Mouse (Mus musculus): ENCODE measurements around the gene Erbb2. TPM values are rescaled to one million over a fixed set of nuclear protein-coding genes. Genes with fewer than 3 reads are reported as not detected.

Erbb2 gene
- total RNA-seq, 1 experiment: 13.2 TPM

- no peak for TF ChIP-seq ZNF384 (IDR thresholded peaks at IDR 0.05; ENCODE audit: low read depth, low read length)
- TF ChIP-seq ZC3H11A (IDR thresholded peaks at IDR 0.05; ENCODE audit: borderline replicate concordance, low read depth, low read length): no peak
- TF ChIP-seq MAFK (IDR thresholded peaks at IDR 0.05; ENCODE audit: insufficient read depth, low read depth, low read length): no peak
- TF ChIP-seq CHD2 (IDR thresholded peaks at IDR 0.05; ENCODE audit: low read depth, low read length): no peak
- no peak for TF ChIP-seq HCFC1 (IDR thresholded peaks at IDR 0.05; ENCODE audit: borderline replicate concordance, insufficient read depth, low read length)
- no peaks in the 10 kb centered on the region for H3K9me3 ChIP-seq (ENCODE audit: control insufficient read depth, insufficient read depth, low read depth, low read length)
- in situ Hi-C loops (cut with MboI; ENCODE audit: low sequenced_read_pairs in 2 of 2, unreplicated experiment in 2 of 2): no loop called here
- no peak for DNase-seq (ENCODE audit: low read depth, low spot score)
- H3K36me3 ChIP-seq (ENCODE audit: control insufficient read depth, insufficient read depth, low read length, poor library complexity, severe bottlenecking): no peaks in the 10 kb centered on the region; the same call in 1 of the 2 replicates
- no peak overlapping the region for H3K9ac ChIP-seq (ENCODE audit: insufficient read depth, low read depth, low read length, poor library complexity, severe bottlenecking)
- H3K4me1 ChIP-seq (ENCODE audit: control insufficient read depth in 2 of 2, insufficient read depth in 2 of 2, low read length in 2 of 2, poor library complexity in 1 of 2): no peaks in the 10 kb centered on the region; a peak in 1 of 4 replicates
- H3K4me3 ChIP-seq (ENCODE audit: insufficient read depth in 1 of 2, low read depth in 1 of 2, low read length in 2 of 2, poor library complexity in 1 of 2, severe bottlenecking in 1 of 2): no peak overlapping the region
- no peak overlapping the region for H3K27ac ChIP-seq (ENCODE audit: insufficient read depth, low read depth, low read length, poor library complexity, severe bottlenecking)
Observed at GRCm38 (mm10) chr11:98418939-98419547, 6.8 kb downstream of the Erbb2 start.

- Histone ChIP-seq H3K4me3 (ENCODE audit: insufficient read depth in 1 of 2, low read depth in 1 of 2, low read length in 2 of 2, poor library complexity in 1 of 2, severe bottlenecking in 1 of 2) (no peak overlapping the region), H3K9me3 (ENCODE audit: control insufficient read depth, insufficient read depth, low read depth, low read length) (no peaks in the 10 kb centered on the region), H3K36me3 (ENCODE audit: control insufficient read depth, insufficient read depth, low read length, poor library complexity, severe bottlenecking) (peaks cover 2% of the 10 kb centered on the region; the same call in 1 of the 2 replicates), H3K27ac (ENCODE audit: insufficient read depth, low read depth, low read length, poor library complexity, severe bottlenecking) (no peak overlapping the region), H3K4me1 (ENCODE audit: control insufficient read depth in 2 of 2, insufficient read depth in 2 of 2, low read length in 2 of 2, poor library complexity in 1 of 2) (no peaks in the 10 kb centered on the region; a peak in 1 of 4 replicates), H3K9ac (ENCODE audit: insufficient read depth, low read depth, low read length, poor library complexity, severe bottlenecking) (no peak overlapping the region)
- TF ChIP-seq MAFK (IDR thresholded peaks at IDR 0.05; ENCODE audit: insufficient read depth, low read depth, low read length): no peak
- TF ChIP-seq ZNF384 (IDR thresholded peaks at IDR 0.05; ENCODE audit: low read depth, low read length): no peak
- TF ChIP-seq ZC3H11A (IDR thresholded peaks at IDR 0.05; ENCODE audit: borderline replicate concordance, low read depth, low read length): no peak
- no peak for TF ChIP-seq CHD2 (IDR thresholded peaks at IDR 0.05; ENCODE audit: low read depth, low read length)
- no peak for TF ChIP-seq HCFC1 (IDR thresholded peaks at IDR 0.05; ENCODE audit: borderline replicate concordance, insufficient read depth, low read length)
- in situ Hi-C loops (cut with MboI; ENCODE audit: low sequenced_read_pairs in 2 of 2, unreplicated experiment in 2 of 2): no loop called here
- DNase-seq (ENCODE audit: low read depth, low spot score): no peak
Observed at GRCm38 (mm10) chr11:98426592-98426991, 14.3 kb downstream of the Erbb2 start.

- Histone ChIP-seq H3K36me3 (ENCODE audit: control insufficient read depth, insufficient read depth, low read length, poor library complexity, severe bottlenecking) (peaks cover 5% of the 10 kb centered on the region; the same call in 1 of the 2 replicates), H3K9ac (ENCODE audit: insufficient read depth, low read depth, low read length, poor library complexity, severe bottlenecking) (no peak overlapping the region), H3K9me3 (ENCODE audit: control insufficient read depth, insufficient read depth, low read depth, low read length) (no peaks in the 10 kb centered on the region), H3K4me3 (ENCODE audit: insufficient read depth in 1 of 2, low read depth in 1 of 2, low read length in 2 of 2, poor library complexity in 1 of 2, severe bottlenecking in 1 of 2) (no peak overlapping the region), H3K4me1 (ENCODE audit: control insufficient read depth in 2 of 2, insufficient read depth in 2 of 2, low read length in 2 of 2, poor library complexity in 1 of 2) (no peaks in the 10 kb centered on the region; a peak in 1 of 4 replicates), H3K27ac (ENCODE audit: insufficient read depth, low read depth, low read length, poor library complexity, severe bottlenecking) (no peak overlapping the region)
- no peak for TF ChIP-seq HCFC1 (IDR thresholded peaks at IDR 0.05; ENCODE audit: borderline replicate concordance, insufficient read depth, low read length)
- TF ChIP-seq ZNF384 (IDR thresholded peaks at IDR 0.05; ENCODE audit: low read depth, low read length): no peak
- no peak for TF ChIP-seq CHD2 (IDR thresholded peaks at IDR 0.05; ENCODE audit: low read depth, low read length)
- no peak for TF ChIP-seq MAFK (IDR thresholded peaks at IDR 0.05; ENCODE audit: insufficient read depth, low read depth, low read length)
- no peak for TF ChIP-seq ZC3H11A (IDR thresholded peaks at IDR 0.05; ENCODE audit: borderline replicate concordance, low read depth, low read length)
- in situ Hi-C loops (cut with MboI; ENCODE audit: low sequenced_read_pairs in 2 of 2, unreplicated experiment in 2 of 2): no loop called here
- no peak for DNase-seq (ENCODE audit: low read depth, low spot score)
Observed at GRCm38 (mm10) chr11:98428436-98428835, 16.2 kb downstream of the Erbb2 start.

- no peaks in the 10 kb centered on the region for H3K4me1 ChIP-seq (ENCODE audit: control insufficient read depth in 2 of 2, insufficient read depth in 2 of 2, low read length in 2 of 2, poor library complexity in 1 of 2)
- H3K9me3 ChIP-seq (ENCODE audit: control insufficient read depth, insufficient read depth, low read depth, low read length): no peaks in the 10 kb centered on the region
- H3K4me3 ChIP-seq (ENCODE audit: insufficient read depth in 1 of 2, low read depth in 1 of 2, low read length in 2 of 2, poor library complexity in 1 of 2, severe bottlenecking in 1 of 2): no peak overlapping the region
- no peak for DNase-seq (ENCODE audit: low read depth, low spot score)
- no peak overlapping the region for H3K27ac ChIP-seq (ENCODE audit: insufficient read depth, low read depth, low read length, poor library complexity, severe bottlenecking)
- TF ChIP-seq ZC3H11A (IDR thresholded peaks at IDR 0.05; ENCODE audit: borderline replicate concordance, low read depth, low read length) (no peak), CHD2 (IDR thresholded peaks at IDR 0.05; ENCODE audit: low read depth, low read length) (no peak), HCFC1 (IDR thresholded peaks at IDR 0.05; ENCODE audit: borderline replicate concordance, insufficient read depth, low read length) (peak; percentile 73; the same call in 1 of the 2 replicates), MAFK (IDR thresholded peaks at IDR 0.05; ENCODE audit: insufficient read depth, low read depth, low read length) (no peak), ZNF384 (IDR thresholded peaks at IDR 0.05; ENCODE audit: low read depth, low read length) (no peak)
- in situ Hi-C loops (cut with MboI; ENCODE audit: low sequenced_read_pairs in 2 of 2, unreplicated experiment in 2 of 2): no loop called here
- peaks cover 17% of the 10 kb centered on the region; the same call in 1 of the 2 replicates for H3K36me3 ChIP-seq (ENCODE audit: control insufficient read depth, insufficient read depth, low read length, poor library complexity, severe bottlenecking)
- no peak overlapping the region for H3K9ac ChIP-seq (ENCODE audit: insufficient read depth, low read depth, low read length, poor library complexity, severe bottlenecking)
Observed at GRCm38 (mm10) chr11:98431743-98432502, 19.7 kb downstream of the Erbb2 start.
